Mouse (Mus musculus): ENCODE measurements around the gene Mapk8ip3. TPM values are rescaled to one million over a fixed set of nuclear protein-coding genes. Genes with fewer than 3 reads are reported as not detected.
A peak's percentile ranks its signal among the peaks of the same experiment; 100 is the strongest.

Mapk8ip3 gene
- polyA plus RNA-seq, 1 experiment from 2014 or later, result 4.5 TPM

DNA sequence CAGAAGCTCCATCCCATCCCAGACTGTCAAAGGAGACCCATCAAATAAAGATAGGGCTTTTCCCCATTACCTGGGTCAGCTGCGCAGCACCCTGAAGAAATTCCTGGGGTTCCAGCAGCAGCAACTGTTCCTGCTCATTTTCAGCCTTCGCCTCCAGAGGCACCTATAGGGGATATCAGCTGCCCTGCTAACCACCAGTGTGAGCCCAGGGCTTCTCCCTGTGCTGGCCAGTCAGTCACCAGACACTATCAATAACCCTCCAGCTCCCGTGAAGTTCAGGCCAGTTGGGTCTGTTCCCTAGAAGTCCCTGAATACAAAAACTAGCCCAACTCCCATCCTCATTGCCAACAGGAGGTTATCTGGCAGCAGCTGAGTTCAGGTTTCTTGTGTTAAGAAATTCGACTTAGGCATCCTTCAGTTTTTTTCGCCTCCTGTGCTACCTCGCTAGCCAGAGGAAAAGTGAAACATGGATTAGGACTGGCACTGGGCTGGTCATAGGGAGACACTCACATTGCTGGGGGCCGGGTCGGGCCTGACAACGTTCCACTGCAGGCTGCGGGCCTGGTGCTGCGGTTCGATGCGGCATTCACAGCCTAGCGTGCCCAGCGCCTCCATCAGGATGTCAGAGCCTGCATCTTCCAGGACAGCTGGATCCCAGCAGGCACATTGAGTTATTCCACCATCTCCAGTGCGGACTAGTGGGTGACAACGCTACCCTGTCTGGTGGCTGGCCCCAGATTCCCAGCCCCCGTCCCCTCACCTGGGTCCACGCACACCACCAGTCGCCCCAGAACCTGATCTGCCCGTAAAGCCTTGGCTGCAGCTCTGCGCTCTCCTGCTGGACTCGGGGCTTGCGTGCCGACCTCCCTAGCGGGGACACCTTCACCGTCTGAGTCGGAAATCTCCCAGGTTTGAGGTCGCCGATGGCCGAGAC, 42.4 kb downstream of the Mapk8ip3 start:
- Histone ChIP-seq H3K36me3 (replicated peaks; ENCODE audit: insufficient read depth, low read length) (peaks cover 60% of the 10 kb centered on the region), H3K4me1 (ENCODE audit: insufficient read depth) (peaks cover 23% of the 10 kb centered on the region), H3K4me3 (ENCODE audit: low read depth, low read length) (peak overlapping the region; percentile 86), H3K4me2 (ENCODE audit: low read depth, low read length) (peak overlapping the region; percentile 87), H3K9ac (replicated peaks) (peak overlapping the region; percentile 89), H3K27me3 (ENCODE audit: insufficient read depth, low read length) (no peaks in the 10 kb centered on the region), H3K9me3 (ENCODE audit: low read length) (no peaks in the 10 kb centered on the region), H3K27ac (ENCODE audit: low read depth) (peak overlapping the region; percentile 76)
- no peak for DNase-seq
- TF ChIP-seq EP300 (IDR thresholded peaks at IDR 0.05; ENCODE audit: low read depth) (no peak), CTCF (IDR thresholded peaks at IDR 0.05; ENCODE audit: low read depth) (no peak)
- 11% methylated on average over 31 of the region's 31 CpGs for WGBS (ENCODE audit: insufficient replicate concordance)
- peak; percentile 27 for ATAC-seq

DNA sequence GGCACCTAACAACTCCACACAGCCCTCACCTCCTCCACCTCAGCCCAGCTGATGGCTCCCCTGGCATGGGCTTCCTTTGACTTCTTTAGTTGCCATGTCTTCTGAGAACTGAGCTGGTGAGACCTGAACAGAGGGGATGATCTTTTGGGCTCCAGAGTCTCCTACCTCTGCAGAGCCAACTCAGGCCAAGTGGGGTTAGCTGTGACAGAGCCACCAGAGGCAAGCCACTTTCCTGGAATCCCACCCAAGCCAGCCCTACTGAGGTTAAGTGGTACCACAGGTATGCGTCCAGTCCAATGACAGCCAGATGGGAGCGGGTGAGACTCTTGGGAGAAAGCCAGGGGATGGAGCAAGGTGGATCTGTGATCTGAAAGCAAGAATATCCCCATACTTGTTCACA, 43.5 kb downstream of the Mapk8ip3 start:
- Histone ChIP-seq H3K4me2 (ENCODE audit: low read depth, low read length) (peak overlapping the region; percentile 87), H3K4me1 (ENCODE audit: insufficient read depth) (peaks cover 29% of the 10 kb centered on the region)
- TF ChIP-seq CTCF (IDR thresholded peaks at IDR 0.05; ENCODE audit: low read depth) (no peak), EP300 (IDR thresholded peaks at IDR 0.05; ENCODE audit: low read depth) (no peak)

GRCm38 (mm10) chr17:24892785-24893184, 44.0 kb downstream of the Mapk8ip3 start:
- Histone ChIP-seq H3K27ac (ENCODE audit: low read depth) (no peak overlapping the region), H3K36me3 (replicated peaks; ENCODE audit: insufficient read depth, low read length) (peaks cover 60% of the 10 kb centered on the region), H3K27me3 (ENCODE audit: insufficient read depth, low read length) (no peaks in the 10 kb centered on the region), H3K9me3 (ENCODE audit: low read length) (no peaks in the 10 kb centered on the region), H3K4me2 (ENCODE audit: low read depth, low read length) (no peak overlapping the region), H3K4me3 (ENCODE audit: low read depth, low read length) (no peak overlapping the region), H3K9ac (replicated peaks) (no peak overlapping the region), H3K4me1 (ENCODE audit: insufficient read depth) (peaks cover 33% of the 10 kb centered on the region)
- ATAC-seq (no peak), DNase-seq (no peak)
- 87% methylated on average over 12 of the region's 12 CpGs for WGBS (ENCODE audit: insufficient replicate concordance)
- TF ChIP-seq CTCF (IDR thresholded peaks at IDR 0.05; ENCODE audit: low read depth) (no peak), EP300 (IDR thresholded peaks at IDR 0.05; ENCODE audit: low read depth) (no peak)

More for the DNA sequence above, 43.5 kb downstream of the Mapk8ip3 start:
- Histone ChIP-seq H3K9me3 (ENCODE audit: low read length) (no peaks in the 10 kb centered on the region), H3K4me3 (ENCODE audit: low read depth, low read length) (no peak overlapping the region), H3K9ac (replicated peaks) (no peak overlapping the region; the same call in 1 of the 2 replicates), H3K27ac (ENCODE audit: low read depth) (no peak overlapping the region), H3K36me3 (replicated peaks; ENCODE audit: insufficient read depth, low read length) (peaks cover 60% of the 10 kb centered on the region), H3K27me3 (ENCODE audit: insufficient read depth, low read length) (no peaks in the 10 kb centered on the region)
- ATAC-seq (no peak), DNase-seq (no peak)
- WGBS (ENCODE audit: insufficient replicate concordance), result 94% methylated on average over 2 of the region's 2 CpGs

GRCm38 (mm10) chr17:24891321-24891720, 45.5 kb downstream of the Mapk8ip3 start:
- H3K36me3 ChIP-seq (replicated peaks; ENCODE audit: insufficient read depth, low read length), result peaks cover 58% of the 10 kb centered on the region

GRCm38 (mm10) chr17:24890151-24891092, 46.4 kb downstream of the Mapk8ip3 start:
- no peak overlapping the region for H3K9ac ChIP-seq (replicated peaks)
- ATAC-seq (no peak), DNase-seq (no peak)
- H3K9me3 ChIP-seq (ENCODE audit: low read length), result no peaks in the 10 kb centered on the region
- H3K4me2 ChIP-seq (ENCODE audit: low read depth, low read length), result no peak overlapping the region
- no peak overlapping the region for H3K4me3 ChIP-seq (ENCODE audit: low read depth, low read length)
- H3K36me3 ChIP-seq (replicated peaks; ENCODE audit: insufficient read depth, low read length), result peaks cover 58% of the 10 kb centered on the region
- TF ChIP-seq EP300 (IDR thresholded peaks at IDR 0.05; ENCODE audit: low read depth) (no peak), CTCF (IDR thresholded peaks at IDR 0.05; ENCODE audit: low read depth) (no peak)
- no peaks in the 10 kb centered on the region for H3K27me3 ChIP-seq (ENCODE audit: insufficient read depth, low read length)
- no peak overlapping the region for H3K27ac ChIP-seq (ENCODE audit: low read depth)
- WGBS (ENCODE audit: insufficient replicate concordance), result 85% methylated on average over 19 of the region's 19 CpGs
- peaks cover 28% of the 10 kb centered on the region for H3K4me1 ChIP-seq (ENCODE audit: insufficient read depth)

More at GRCm38 (mm10) chr17:24891321-24891720, 45.5 kb downstream of the Mapk8ip3 start:
- no peak overlapping the region for H3K9ac ChIP-seq (replicated peaks)
- no peak overlapping the region for H3K4me3 ChIP-seq (ENCODE audit: low read depth, low read length)
- H3K4me1 ChIP-seq (ENCODE audit: insufficient read depth), result peaks cover 30% of the 10 kb centered on the region
- no peaks in the 10 kb centered on the region for H3K9me3 ChIP-seq (ENCODE audit: low read length)
- DNase-seq (no peak), ATAC-seq (no peak)
- 85% methylated on average over 13 of the region's 13 CpGs for WGBS (ENCODE audit: insufficient replicate concordance)
- no peak for TF ChIP-seq CTCF (IDR thresholded peaks at IDR 0.05; ENCODE audit: low read depth)
- TF ChIP-seq EP300 (IDR thresholded peaks at IDR 0.05; ENCODE audit: low read depth), result no peak
- H3K27ac ChIP-seq (ENCODE audit: low read depth), result no peak overlapping the region
- no peaks in the 10 kb centered on the region for H3K27me3 ChIP-seq (ENCODE audit: insufficient read depth, low read length)
- H3K4me2 ChIP-seq (ENCODE audit: low read depth, low read length), result no peak overlapping the region

Data from liver, postnatal 0 days (tissue).